Mouse (Mus musculus) c-Kit-positive CD71-positive TER-119-negative erythroid progenitor cells, embryonic 14.5 days (primary cell): ENCODE data around the gene Hormad1.
"Not testable (repeated sequence)": the region's sequence is repeated elsewhere in the genome, so short reads cannot be mapped to it uniquely, and the experiment has no call there.

Experiments used
- DNase-seq: peaks from one replicate; pipeline ENCODE4 v3.0.0-alpha.2; 2013; ENCODE audit warnings: low read depth

Hormad1 gene

DNA sequence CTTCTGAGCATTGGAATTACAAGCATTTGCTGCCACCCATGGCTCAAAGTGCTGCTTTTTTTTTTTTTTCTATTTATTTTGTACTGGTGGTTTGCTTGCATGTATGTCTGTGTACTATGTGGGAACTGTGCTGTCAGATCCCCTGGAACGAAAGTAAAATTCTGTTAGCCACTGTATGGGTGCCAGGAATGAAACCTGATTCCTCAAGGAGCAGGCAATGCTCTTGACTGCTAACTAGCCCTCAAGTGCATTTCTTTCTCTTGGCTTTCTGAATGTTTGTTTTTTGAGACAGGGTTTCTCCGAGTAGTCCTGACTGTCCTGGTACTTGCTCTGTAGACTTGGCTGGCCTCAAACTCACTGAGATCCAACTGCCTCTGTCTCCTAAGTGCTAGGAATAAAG, 2.3 kb downstream of the Hormad1 start:
- no peak for DNase-seq

DNA sequence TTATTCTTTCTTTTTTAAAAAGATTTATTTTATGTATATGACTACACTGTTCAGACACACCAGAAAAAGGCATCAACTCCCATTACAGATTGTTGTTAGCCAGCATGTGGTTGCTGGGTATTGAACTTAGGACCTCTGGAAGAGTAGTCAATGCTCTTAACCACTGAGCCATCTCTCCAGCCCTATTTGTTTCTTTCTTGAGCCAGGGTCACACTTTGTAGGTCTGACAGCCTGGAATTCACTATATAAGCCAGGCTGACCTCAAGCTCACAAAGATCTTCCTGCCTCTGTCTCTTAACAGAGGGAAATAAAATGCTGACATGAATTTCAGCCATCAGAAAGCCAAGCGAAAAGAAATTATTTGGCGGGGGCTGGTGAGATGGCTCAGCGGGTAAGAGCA, 10.1 kb downstream of the Hormad1 start:
- DNase-seq, result no peak

DNA sequence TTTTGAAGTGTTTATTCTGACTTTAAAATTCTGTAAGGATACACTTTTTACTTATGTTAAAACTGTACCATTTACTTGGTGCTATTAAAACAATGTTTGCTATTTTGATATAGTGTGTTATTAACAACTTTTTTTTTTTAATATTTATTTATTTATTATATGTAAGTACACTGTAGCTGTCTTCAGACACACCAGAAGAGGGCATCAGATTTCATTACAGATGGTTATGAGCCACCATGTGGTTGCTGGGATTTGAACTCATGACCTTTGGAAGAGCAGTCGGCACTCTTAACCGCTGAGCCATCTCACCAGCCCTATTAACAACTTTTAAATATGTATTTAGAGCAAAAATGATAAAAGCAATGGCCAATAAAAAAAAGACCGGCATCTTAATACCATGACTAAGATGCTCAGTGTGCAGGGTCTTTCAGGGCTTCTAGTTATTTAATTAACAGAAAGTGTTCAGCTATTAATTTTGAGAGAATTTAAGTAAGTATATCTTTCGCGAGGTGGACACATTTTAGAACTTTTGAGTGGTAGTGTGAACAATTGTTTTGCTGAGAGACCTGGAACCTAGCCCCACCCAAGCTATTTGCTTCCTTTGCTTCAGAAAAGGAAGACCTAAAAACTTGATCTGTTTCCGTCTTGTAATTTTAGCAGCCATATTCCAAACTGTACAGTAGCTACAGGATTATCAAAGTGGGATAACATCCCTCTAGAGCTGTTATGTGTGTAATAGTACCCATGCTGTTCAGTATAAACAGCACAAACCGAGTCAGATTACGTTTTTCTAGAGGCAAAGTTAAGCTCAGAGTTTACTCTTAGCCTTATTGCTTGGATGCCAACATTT, 28.5 kb downstream of the Hormad1 start:
- no peak for DNase-seq

DNA sequence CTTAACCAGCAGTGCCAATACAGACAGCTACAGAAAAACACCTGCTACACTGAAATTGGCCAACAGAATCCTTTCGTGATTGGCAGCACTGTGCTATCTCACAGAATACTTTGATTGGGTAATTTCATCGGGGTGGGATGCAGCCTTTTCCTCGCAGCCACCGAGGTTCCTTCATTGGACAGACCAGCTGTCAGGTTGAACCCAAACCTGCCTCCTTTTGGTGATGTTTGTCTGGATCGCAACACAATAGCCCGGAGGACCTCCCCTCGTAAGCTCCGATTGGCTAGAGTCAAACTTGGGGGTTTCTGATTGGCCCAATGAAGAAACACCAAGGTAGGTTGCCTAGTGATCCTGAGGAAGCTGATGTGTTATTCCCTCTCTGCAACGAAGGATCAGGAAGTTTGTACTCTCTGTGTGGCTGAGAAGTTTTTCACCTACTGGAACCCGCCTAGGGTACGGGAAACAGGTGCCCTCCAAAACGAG, 29.2 kb downstream of the Hormad1 start, which contains the start of gene Golph3l:
TSS of gene Golph3l (plus strand) at position 331 of the 483 bp plus-strand sequence.
- peak; percentile 97 for DNase-seq

DNA sequence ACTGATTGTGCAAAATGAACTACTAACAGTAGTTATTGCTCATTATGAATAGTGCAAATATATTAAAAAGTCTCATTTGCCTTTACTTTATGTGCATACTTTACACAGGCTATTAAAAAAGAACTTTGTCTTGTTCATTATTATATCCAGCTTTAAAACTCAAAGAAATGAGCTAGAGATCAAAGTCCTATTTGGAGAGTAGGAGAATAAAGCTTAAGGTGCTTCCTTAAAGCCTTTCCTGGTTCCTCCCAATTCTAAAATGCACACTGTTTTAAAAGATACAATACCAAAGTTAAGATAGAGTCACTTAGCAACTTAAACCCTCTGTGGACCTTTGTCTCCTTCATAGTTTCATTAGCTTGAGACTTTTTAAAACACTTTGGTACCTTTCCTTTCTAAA, 39.3 kb downstream of the Hormad1 start:
- DNase-seq, result no peak

DNA sequence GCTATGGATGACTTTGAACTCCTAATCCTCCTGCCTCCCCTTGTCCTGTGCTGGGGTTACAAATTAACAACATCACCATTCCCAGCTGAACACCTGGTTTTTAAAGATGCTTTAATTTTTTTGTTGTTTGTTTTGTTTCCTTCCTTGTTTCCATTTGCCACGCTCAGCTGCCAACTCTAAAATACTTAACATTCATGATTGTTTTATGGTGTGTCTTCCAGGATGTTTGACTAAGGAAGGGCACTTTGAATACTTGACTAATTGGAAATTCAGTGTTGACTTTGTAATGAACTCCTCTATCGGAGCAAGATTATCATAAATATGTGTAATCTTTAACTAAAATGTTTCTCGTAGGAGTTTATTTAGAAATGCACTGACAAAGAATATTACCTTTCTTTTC, 41.8 kb downstream of the Hormad1 start:
- DNase-seq, result no peak

DNA sequence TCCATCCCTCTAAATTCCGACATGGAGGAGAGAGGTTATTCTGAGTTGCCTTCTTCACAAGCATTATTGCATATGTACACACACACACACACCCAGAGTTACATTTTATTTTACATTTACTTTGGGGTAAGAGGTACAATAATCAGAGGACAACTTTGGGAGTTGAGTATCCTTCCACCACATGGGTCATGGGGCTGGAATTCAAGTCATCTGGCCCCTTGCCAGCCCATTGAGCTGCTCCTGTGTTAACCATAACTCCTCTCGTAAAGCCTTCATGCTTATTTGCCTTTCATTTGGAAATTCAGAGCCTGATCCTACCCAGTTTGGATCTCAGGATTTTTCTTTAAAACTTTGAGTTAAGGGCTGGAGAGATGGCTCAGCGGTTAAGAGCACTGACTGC, 46.6 kb downstream of the Hormad1 start:
- DNase-seq, result no peak

DNA sequence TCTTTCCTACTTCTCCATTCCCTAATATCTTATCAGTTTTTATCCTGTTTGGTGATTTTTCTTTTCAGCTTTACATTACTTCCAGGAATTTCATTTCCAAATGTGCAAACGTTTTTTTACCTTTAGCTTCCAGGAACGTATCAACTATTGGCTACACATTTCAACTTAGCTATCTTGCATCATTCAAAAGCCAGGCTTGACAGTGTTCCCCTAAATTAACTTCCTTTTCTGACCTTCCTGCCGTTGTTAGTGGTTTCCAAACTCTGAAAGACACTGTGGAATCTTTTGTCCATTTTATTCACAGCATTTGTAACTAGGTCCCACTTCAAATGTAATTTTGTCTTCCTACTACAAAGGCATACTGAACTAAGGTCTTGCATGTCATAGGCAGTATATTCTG, 49.7 kb downstream of the Hormad1 start:
- no peak for DNase-seq

DNA sequence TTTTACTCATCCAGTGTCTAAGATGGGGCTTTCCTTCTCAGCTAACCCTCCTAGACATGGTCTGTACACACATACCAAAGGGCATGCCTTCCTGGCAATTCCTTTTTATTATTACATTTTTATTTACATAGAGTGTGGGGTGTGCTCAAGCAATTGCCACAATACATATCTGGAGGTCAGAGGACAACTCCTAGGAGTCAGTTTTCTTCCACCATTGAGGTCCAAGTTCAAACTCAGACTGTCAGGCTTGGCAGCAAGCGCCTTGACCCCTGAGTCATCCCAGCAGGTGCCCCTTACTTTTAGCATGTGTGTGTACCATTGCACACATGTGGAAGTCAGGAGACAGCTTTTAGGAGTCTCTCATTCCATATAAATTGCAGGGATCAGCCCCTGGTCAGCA, 54.5 kb downstream of the Hormad1 start:
- DNase-seq, result no peak

DNA sequence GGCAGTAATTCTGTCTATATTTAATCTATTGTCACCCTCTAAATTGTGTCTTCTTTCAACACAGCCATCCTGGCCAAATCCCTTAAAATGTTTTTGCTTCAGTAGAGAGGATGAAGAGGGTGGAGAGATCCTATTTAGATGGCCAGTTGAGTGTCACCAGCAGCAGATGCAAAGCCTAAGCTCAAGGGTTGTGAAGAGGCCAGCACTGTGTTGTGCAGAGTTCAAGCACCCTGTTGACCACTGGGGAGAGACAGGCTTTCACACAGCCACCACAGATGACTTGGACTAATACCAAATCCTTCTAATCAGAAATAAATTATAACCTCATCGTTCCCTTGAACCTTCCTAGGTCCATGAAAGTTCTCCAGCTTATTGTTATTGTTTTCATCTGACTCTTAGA, 59.0 kb downstream of the Hormad1 start:
- no peak for DNase-seq

DNA sequence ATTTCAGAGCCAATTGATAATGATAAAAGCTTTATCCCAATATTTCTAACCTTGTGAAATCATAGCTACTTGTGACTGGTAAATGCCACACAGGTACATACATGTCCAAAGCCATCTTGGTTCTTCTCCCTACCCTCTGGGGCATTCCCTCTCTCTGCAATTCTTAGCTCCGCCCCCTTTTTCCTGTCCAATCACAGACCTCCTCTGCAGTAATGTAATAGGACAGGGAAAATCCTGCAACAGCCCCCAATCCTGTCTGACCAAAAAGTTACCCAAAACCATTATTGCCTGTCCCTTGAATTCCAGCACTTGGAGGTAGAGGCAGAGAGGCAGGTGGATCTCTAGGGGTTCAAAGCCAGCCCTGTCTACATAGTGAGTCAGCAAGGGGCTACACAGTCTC, 61.8 kb downstream of the Hormad1 start:
- DNase-seq, result no peak

DNA sequence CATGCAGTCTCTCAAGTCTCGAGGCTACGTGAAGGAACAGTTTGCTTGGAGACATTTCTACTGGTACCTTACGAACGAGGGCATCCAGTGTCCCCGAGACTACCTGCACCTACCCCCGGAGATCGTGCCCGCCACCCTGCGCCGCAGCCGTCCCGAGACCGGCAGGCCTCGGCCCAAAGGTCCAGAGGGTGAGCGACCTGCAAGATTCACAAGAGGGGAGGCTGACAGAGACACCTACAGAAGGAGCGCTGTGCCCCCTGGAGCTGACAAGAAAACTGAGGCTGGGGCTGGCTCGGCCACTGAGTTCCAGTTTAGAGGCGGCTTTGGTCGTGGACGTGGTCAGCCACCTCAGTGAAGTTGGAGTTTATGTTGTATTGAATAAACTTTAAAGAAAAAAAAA, 62.9 kb downstream of the Hormad1 start:
- not testable (repeated sequence) for DNase-seq

DNA sequence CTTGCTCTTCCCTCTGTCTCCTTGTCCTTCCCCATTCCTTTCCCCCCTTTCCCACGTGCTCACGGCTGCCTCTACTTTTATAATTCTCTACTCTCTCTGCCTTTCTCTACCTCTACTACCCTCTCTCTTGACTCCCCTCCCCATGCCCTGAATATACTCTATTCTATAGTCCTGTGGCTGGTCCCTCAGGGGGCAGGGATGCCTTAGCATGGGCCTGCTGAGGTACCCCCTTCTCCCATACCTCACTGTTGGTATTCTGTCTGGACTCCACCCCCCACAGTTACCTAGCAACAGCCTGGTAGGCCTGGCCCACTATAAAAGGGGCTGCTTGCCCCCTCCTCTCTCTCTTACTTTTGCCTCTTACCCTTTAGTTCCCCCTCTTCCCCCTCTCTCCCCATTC, 64.1 kb downstream of the Hormad1 start:
- no peak for DNase-seq

DNA sequence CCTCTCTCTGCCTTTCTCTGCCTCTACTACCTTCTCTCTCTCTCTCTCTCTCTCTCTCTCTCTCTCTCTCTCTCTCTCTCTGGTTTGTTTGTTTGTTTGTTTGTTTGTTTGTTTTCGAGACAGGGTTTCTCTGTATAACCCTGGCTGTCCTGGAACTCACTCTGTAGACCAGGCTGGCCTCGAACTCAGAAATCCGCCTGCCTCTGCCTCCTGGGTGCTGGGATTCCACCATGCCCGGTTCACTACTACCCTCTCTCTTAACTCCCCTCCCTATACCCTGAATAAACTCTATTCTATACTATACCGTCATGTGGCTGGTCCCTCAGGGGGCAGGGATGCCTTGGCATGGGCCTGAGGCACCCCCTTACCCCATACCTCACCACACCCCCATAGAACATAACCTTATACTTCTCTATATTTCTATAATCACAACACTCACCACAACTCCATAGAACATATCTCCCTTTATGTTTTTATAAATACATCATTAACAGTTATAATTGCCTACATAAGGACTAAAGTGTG, 64.6 kb downstream of the Hormad1 start:
- DNase-seq, result not testable (repeated sequence)

DNA sequence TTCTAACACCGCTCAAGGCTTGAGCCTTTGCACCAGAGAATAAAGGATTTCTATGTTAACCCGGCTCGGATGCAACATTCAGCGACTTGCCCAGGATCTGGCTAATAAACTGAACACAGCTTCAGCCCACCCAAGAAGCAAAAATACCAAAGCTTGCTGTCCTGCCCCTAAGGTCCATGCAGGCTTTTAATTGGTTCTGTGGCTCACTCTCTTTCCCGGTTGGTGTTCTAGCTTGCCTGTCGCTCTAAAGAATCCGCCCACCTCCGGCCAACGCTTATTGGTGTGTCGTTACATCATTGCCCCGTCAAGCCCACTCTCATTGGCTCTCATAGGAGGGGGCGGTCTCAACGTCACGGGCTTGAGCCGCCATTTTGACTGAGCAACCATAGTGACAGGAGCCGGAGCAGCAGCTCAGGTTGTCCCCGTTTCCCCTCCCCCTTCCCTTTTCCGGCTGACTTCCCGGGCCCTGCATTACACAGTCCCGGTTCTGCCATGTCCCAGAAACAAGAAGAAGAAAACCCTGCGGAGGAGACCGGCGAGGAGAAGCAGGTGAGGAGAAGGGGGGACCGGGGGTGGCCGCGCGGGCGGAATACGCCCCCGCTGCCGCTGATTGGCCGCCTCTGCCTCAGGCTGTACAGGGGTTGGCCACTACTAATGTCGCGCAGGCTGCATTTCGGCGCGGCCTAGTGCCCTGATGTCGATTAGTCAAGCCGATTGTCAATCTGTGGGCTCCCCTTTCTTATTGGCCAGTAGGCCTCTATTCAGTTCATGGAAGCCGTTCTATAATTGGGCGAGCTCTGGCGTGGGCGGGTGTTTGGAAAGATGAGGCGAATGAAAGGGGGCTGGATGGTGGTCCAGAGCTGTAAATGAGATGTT, 65.4 kb downstream of the Hormad1 start, which contains the start of gene Ensa:
TSS of gene Ensa (plus strand) at position 366 of the 876 bp plus-strand sequence.
- DNase-seq, result peak; percentile 100

DNA sequence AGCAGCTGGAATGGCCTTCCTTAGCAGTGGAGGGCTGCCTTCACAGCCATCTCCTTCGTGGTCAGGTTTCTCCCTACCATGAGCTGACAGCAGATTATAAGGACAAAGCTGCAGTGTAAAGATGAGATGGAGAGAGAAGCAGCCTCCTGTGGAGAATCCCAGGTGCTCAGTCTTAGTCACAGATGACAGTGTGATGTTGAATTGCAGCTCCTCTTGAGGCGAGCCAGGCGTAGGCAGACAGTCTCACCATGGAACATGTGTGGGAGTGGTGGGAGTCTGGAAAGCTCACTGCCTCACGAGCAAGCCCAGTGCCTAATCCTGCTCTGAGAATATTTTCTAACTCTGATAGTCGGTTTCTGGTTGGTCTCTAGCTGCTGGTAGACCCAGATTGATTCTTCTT, 68.3 kb downstream of the Hormad1 start:
- DNase-seq, result no peak

DNA sequence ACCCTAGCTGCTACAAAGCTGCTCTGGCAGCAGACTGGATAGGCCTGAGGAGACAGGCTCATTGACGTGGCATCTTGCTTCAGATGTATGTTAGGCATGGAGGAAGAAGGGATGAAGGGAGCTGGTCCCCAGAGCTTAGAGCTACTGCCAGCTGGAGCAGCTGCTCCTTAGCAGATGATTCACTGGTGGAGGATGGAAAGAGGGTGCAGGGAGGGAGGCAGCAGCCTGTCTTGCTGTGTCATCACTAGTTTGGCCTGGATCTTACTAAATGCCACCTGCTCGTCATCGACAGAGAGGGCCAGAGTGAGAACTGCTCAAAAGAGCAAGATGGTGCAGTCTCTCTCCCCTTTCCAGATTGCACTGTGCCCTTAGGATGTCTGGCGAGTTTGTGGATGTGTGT, 70.3 kb downstream of the Hormad1 start:
- no peak for DNase-seq

DNA sequence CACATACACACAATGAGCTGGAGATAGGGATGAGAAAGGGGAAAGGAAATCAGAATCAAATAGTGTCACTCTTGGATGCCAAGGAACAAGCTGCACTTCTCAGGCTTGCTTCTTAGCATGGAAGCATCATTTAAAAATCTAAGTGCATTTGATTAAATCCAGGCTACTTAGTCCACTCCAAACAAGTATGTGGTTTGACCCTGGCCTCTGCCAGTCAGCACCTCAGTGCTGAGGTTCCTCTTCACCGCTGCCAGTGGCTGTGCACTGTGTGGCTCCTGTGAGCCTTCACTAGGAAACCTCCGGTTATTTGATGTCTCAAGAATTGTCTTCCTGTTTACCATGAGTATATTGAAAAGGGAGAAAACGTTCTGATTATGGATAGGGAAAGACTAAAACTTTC, 71.4 kb downstream of the Hormad1 start:
- no peak for DNase-seq

DNA sequence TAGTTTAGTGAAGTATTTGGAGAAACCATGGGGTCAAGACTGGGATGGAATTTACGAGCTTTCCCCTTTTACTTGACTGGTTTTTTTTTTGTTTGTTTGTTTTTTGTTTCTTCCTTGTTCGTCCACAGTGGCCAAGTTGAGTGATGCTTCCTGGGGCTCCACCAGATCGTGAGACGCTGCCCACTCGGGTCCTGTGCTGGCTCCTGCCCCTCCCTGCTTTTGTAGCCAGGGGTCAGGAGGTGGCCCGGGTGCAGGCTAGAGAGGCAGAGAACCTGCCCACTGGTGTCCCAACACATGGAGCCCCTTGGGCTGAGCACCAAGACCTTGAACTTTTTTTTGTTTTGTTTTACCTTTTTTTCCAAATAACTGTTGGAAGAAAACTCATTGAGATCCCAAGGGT, 71.8 kb downstream of the Hormad1 start:
- no peak for DNase-seq

DNA sequence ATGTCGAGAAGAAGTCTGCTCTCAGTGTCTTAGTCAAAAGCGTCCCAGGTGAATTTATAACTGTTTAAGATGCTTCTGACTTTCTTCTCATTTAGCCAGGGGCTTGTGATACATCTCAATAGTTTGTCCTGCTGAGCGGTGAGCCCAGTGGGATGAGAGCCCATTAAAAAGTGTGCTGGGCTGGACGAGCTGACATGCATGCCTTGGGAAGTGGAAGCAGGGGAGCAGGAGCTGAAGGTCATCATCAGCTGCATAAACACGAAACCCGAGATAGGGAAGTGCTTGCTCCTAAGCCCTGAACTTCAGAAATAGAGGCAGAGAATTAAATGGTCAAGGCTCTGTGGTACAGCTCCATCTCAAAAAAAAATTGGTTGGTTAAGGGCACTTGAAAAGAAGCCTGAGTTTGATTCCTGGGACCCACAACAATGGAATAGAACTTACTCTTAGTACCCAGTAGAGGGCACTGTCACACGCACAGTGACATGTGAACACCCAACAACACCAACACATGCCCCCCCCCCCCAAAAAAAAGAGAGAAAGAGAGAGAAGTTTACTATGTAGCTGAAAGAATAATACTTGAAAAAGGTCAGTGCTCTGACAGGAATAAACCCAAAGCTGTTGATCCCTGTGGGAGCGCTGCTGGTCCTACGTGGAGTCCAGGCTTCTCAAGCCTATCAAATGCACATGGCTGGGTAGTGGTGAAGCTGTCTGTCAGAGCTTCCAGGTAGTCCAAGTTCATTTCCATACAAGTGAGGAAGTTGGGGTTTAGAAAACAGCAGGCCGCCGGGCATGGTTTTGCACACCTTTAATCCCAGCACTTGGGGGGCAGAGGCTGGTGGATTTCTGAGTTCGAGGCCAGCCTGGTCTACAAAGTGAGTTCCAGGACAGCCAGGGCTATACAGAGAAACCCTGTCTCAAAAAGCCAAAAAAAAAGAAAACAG, 73.4 kb downstream of the Hormad1 start:
- no peak for DNase-seq

DNA sequence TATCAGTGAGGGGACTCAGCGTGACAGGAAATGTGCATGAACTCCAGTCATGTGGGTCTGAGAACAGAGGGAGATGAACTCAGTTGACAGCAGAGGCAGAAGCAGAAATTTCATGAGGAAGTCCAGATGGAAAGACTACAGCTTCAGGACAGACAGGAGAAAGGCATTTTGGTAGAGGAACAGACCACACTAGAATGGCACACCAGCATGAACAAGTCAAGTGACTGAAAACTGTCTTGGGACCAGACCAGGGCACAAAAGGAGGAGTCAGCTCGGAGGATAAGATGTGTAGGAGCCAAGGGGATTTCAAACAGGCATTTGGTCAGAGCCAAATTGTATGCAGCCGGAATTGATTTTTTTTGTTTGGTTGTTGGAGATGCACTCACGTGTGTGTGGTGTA, 76.2 kb downstream of the Hormad1 start:
- DNase-seq, result no peak

DNA sequence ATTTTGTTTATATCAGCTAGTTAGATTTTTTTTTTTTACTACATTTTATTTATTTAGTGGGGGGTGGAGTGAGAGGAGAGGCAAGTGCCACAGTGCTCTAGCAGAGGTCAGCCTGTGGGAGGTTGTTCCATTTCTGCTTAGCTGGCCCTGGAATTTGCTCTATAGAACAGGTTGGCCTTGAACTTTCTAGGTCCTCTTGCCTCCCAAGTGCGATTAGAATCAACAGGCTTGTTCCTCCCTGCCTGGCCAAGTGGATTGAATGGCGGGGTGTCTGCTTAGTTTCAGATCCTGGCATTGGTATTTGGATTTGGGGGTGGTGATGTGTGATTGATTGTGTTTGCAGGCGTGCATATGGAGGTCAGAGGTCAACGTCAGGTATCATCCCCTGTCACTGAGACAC, 76.6 kb downstream of the Hormad1 start:
- DNase-seq, result no peak
